Mouse (Mus musculus) right cerebral cortex, adult 2 months (tissue): ENCODE data around the gene T2.
"Not testable (repeated sequence)": the region's sequence is repeated elsewhere in the genome, so short reads cannot be mapped to it uniquely, and the experiment has no call there.

Source experiments
- DNase-seq, 2 experiments: peaks; one replicate each; pipeline ENCODE4 v3.0.0; 2021 to 2022; ENCODE audit warnings: low spot score in 2 of 2

The T2 gene

DNA sequence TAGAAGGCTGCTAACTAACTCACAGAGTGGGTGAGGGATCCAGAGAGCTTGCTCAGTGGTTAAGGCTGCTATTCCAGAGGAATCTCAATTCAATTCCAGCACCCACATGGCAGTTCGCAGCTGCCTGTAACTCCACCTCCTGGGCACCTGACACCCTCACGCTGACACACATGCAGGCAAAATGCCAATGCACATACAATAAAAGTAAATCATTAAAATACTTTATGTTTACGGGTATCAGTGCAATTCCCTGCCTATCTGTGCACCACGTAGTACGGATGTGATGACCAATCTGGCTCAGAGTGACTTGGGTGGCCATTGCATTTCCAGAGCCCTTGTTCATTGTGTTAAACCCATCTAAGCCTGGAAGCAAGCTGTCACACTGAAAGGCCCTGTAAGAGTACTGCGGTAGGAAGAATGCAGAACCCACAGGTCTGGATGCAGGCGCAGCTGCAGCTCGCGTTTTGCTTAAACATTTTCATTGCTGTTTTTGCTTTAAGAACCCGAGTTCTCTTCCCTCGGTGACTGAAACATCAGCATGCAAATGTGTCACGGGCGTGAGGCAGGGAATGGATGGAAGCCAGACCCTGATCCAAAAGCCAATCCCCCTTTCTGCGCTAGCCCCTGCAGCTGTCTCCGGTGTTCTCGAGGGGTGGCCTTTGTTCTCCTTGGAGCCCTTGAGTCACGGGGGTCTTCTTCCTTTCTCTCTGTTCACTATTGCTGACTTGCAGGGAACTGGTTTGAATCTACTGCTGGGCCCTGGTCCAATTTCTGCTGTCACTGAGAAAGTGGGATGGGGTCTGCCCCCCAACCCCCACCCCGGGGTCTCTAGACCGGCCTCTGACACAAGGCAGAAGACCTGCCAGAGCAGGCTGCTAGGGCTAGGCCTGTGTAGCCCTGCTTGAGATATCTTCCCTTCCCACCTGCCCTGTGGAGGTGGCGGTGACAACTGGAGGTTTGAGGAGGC lies 12.0 kb downstream of the T2 start:
- DNase-seq: peak in 1 of 2 experiments; percentile 65

DNA sequence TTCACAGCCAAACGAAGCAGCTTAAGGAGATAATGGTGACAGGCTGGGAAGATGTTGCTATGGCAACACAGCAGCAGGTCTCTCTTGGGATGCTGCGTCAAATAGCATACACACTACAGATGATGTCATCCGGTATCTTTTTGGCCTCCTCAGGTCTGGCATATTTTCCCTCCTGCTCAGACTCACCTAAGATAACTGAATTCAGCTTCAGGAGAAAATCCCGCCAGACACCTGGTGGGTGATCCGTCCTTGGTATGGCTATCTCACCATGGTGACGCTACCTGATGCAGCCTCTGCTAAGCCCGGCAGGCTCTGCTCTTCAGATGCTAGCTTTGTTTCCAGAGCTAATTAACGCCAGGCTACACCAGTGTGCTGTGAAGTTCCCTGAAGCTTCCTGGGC lies 12.8 kb downstream of the T2 start:
- DNase-seq: peak; percentile 69 to 80

DNA sequence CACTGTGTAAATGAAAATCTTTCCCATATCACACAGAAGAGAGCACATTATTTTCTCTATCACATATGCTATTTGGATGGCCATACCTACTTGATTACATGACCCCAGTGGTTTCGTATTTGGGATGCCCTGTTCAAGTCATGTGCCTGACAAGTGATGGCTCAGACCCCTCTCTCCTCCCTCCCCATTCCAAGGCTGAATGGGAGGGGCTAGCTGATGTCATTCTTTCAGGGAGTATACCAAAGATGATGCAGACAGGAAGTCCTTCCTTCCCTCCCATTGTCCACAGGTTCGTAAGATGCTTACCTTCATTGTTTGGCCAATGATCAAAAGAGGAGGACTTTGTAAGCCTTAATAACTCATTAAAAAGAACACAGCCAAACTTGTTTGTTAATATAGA lies 13.4 kb downstream of the T2 start:
- DNase-seq: no peak

DNA sequence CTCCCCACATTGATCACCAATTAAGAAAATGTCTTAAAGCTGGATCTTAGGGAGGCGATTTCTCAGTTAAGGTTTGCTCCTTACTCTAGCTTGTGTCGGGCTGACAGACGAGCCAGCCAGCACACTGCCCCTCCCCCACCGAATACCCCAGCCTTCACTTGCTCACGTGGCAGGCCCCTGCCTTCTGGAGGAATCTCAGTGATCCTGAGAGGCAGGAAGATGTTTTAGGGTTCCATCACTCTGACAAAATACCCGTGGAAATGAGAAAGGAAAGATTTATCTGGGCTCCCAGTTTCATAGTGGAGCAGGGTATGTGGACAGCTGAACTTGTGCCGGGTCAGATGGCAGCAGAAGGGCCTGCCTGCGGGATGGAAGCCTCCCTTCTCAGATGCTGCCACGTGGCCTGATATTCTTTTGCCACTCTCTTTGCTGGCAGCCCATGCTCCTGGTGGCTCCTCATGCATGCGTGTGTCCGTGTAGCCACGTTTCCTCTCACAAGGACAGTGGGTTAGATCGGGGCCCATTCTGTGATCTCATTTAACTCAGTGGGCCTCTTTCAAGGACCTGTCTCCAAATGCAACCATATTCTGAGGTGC lies 14.9 kb downstream of the T2 start:
- DNase-seq: no peak

- peak; percentile 80 to 87 for DNase-seq
Observed at GRCm38 (mm10) chr17:8371834-8372233, 16.0 kb downstream of the T2 start.

- peak; percentile 85 to 87 for DNase-seq
Observed at GRCm38 (mm10) chr17:8372286-8373046, 16.7 kb downstream of the T2 start.

GRCm38 (mm10) chr17:8377298-8377697 lies 21.5 kb downstream of the T2 start:
- no peak for DNase-seq

DNA sequence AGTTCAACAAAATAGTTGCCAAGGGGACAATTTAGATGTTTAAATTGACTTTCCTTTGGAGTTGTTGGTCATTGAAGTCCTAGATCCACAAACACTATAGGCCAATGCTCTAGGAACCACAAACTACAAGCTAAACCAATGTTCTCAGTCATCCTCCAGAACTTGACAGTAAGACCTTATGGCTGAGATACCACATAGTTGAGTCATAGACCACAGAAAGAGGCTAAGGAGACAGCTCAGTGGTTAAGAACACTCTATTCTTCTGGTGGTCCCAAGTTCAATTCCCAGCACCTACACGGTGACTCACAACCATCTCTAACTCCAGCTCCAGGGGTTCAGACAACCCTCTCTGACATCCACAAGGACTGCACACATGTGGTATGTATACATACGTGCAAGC lies 29.6 kb downstream of the T2 start:
- no peak for DNase-seq

- DNase-seq: peak; percentile 65 to 71
Observed at GRCm38 (mm10) chr17:8388463-8388862, 32.7 kb downstream of the T2 start.

DNA sequence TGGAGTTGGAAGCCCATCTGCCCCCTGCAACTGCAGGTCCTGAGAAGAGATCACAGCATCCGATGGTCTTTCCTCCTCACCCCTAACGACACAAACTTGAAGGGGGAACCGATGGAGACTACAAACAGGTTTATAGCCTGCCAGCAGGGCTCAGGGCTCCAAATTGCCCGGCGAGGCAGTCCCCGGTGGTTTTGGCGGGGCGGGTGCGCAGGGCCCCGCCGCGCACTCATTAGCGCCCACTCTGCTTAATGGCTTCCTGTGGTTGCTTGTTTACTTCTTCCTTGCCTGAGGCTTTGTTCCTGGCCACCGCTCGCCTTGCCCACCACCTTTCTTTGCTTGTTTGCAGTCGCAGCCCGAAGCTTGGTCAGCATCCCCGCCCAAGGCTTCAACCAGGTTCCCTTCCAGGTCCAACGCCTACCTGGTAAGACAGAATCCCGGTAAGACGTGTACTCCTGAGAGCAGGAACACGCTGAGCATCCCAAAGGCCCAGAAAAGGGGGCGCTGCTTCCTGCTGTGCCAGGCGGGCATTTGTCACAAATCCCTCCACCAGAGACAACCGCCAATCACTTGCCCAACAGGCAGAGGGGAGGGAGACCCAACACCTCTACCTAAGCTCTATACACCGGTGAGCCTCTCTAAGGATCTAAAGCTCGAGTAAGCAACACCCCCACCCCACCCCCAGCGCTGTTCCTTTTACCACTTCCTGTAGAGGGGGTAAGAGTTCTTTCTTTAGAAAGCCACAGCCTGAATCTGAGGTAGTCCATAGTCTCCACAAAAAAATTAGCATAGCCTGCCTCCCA lies 33.4 kb downstream of the T2 start:
- DNase-seq: peak in 1 of 2 experiments; percentile 44

GRCm38 (mm10) chr17:8389790-8390095 lies 34.0 kb downstream of the T2 start:
- DNase-seq: no peak

- no peak for DNase-seq
Observed at GRCm38 (mm10) chr17:8390487-8390886, 34.7 kb downstream of the T2 start.

GRCm38 (mm10) chr17:8396371-8396770 lies 40.6 kb downstream of the T2 start:
- no peak for DNase-seq

DNA sequence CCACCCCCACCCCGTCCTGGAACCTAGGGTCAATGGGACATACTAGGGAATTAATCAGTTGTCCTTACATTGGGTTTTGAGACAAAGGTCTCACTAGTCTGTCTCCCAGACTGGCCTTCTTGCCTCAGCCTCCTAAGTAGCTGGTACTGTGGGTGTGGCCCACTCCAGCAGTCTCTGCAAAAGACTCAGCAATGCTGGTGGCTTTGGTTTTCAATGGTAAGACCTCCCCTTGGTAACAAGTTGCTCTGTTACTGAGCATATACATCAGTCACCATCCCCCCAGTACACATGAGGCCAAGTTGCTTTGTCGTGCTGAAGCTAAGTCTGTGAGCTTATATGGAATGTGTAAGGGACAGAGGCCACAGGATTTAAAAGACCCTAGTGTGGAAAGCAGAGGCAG lies 42.2 kb downstream of the T2 start:
- DNase-seq: no peak

DNA sequence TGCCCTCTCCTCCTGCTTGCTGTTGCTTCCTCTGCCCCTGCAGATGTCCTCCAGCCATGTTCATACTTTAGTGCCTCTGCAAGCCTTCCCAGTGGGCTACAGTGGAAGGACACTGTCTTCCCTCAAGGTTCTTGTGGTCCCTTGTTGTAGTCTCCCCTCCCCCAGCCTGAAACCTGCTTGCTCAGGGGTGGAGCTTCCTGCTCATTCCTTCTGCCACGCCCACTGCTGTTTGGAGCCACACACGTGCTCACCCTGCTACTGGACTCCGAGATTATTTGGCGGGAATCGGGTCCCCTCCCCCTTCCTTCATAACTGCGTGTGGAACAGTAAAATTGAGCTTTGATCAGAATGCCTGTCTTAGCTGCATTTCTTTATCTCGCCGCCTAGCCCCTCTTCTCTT lies 48.1 kb downstream of the T2 start:
- not testable (repeated sequence) for DNase-seq

- no peak for DNase-seq
Observed at GRCm38 (mm10) chr17:8406285-8406684, 50.5 kb downstream of the T2 start.

DNA sequence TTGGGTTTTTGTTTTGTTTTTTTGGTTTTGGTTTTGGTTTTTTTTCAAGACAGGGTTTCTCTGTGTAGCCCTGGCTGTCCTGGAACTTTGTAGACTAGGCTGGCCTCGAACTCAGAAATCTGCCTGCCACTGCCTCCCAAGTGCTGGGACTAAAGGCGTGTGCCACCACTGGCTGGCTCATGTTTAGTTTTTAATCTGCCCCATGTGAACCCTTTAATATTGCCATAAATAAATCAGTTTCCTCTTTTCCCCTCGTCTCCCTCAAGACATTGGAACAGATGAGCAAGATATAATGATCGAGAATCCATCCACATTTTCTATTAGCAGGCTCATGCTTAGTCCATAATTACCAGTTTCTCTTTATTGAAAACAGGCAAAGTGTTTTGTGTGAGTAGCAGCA lies 52.2 kb downstream of the T2 start:
- not testable (repeated sequence) for DNase-seq

GRCm38 (mm10) chr17:8408589-8409295 lies 53.0 kb downstream of the T2 start:
- DNase-seq: no peak

DNA sequence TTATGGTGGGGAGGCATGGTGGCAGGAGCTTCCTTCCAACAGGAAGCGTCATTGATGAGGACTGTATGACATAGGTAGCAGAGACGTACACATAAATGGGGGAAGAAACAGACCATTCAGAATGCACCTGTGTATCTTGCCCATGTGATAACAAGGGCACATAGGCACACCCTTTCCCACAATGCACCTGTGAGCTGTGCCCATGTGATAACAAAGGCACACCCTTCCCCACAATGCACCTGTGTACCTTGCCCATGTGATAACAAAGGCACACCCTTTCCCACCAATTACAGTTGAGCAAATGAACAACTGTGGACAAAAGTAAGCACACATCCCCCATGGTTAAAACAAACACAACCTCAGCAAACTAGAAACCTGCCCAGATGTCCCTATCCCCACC lies 54.5 kb downstream of the T2 start:
- DNase-seq: no peak

DNA sequence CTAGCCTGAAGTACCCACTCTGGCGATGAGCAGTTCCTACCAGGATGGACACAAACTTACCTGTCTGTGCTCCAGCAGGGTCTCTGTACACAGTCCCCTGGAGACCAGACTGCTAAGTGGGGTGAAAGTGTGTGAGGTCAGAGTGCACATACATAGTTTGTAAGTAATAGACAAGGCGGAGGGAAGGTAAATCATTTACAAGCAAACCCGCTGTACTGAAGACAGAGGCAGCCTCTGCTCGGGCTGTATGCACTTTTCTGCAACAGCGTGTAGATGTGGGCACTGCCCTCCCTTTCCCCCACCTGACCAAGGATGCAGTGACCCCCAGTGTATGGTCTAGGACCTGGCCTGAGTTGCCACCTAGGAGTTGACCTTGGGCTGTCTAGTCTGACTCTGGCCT lies 57.9 kb downstream of the T2 start:
- DNase-seq: no peak

DNA sequence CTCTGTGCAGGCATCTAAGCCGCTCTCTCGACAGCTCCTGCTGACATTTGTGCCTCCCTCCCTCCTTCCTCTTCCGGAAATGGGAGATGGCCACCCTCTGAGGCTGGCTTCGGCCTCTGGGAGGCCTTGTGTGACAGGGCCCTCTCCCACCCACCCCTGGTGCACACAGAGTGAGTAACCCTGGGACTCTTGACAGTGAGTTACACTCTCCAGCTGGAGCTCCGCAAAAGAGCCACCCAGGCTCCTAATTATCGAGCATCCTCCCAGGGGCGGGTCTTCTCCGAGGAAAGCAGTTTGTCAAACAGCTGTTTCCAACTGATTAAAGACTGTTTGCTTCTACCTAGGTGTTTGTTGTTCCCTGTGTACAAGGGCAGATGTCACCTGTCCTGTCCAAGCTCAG lies 59.7 kb downstream of the T2 start:
- no peak for DNase-seq
